Mouse (Mus musculus) right cerebral cortex, postnatal 25 days (tissue): Measurements from ENCODE around the gene Hrasls5.

Source experiments
- DNase-seq: peaks from one replicate; pipeline ENCODE4 v3.0.0; 2022

Gene Hrasls5

GRCm38 (mm10) chr19:7611942-7612757 is at the start of gene Hrasls5:
Hrasls5 (plus strand) TSS chr19:7612541.
- peak; percentile 73 for DNase-seq

GRCm38 (mm10) chr19:7562601-7563129 is 49.7 kb upstream of the Hrasls5 start:
- no peak for DNase-seq

GRCm38 (mm10) chr19:7563676-7564075 is 48.7 kb upstream of the Hrasls5 start:
- DNase-seq, result no peak

- DNase-seq, result no peak
Observed at GRCm38 (mm10) chr19:7564457-7564856, 47.9 kb upstream of the Hrasls5 start.

- DNase-seq, result peak; percentile 23
Observed at GRCm38 (mm10) chr19:7566826-7567225, 45.5 kb upstream of the Hrasls5 start.

- DNase-seq, result no peak
Observed at GRCm38 (mm10) chr19:7568364-7568763, 44.0 kb upstream of the Hrasls5 start.

GRCm38 (mm10) chr19:7569650-7570049 is 42.7 kb upstream of the Hrasls5 start:
- DNase-seq, result no peak

- no peak for DNase-seq
Observed at GRCm38 (mm10) chr19:7576180-7576579, 36.2 kb upstream of the Hrasls5 start.

GRCm38 (mm10) chr19:7577710-7578109 is 34.6 kb upstream of the Hrasls5 start:
- no peak for DNase-seq

- DNase-seq, result no peak
Observed at GRCm38 (mm10) chr19:7581042-7581441, 31.3 kb upstream of the Hrasls5 start.

GRCm38 (mm10) chr19:7583101-7583500 is 29.2 kb upstream of the Hrasls5 start:
- DNase-seq, result no peak

GRCm38 (mm10) chr19:7583599-7583998 is 28.7 kb upstream of the Hrasls5 start:
- no peak for DNase-seq

- DNase-seq, result no peak
Observed at GRCm38 (mm10) chr19:7585279-7585678, 27.1 kb upstream of the Hrasls5 start.

GRCm38 (mm10) chr19:7585764-7586163 is 26.6 kb upstream of the Hrasls5 start:
- DNase-seq, result no peak

GRCm38 (mm10) chr19:7590795-7591194 is 21.5 kb upstream of the Hrasls5 start:
- no peak for DNase-seq

GRCm38 (mm10) chr19:7592018-7592417 is 20.3 kb upstream of the Hrasls5 start:
- no peak for DNase-seq

- DNase-seq, result no peak
Observed at GRCm38 (mm10) chr19:7595534-7595933, 16.8 kb upstream of the Hrasls5 start.

GRCm38 (mm10) chr19:7598481-7598880 is 13.9 kb upstream of the Hrasls5 start:
- no peak for DNase-seq

- DNase-seq, result no peak
Observed at GRCm38 (mm10) chr19:7601551-7601950, 10.8 kb upstream of the Hrasls5 start.

- DNase-seq, result no peak
Observed at GRCm38 (mm10) chr19:7604107-7604506, 8.2 kb upstream of the Hrasls5 start.

GRCm38 (mm10) chr19:7605013-7605412 is 7.3 kb upstream of the Hrasls5 start:
- no peak for DNase-seq

- DNase-seq, result peak; percentile 35
Observed at GRCm38 (mm10) chr19:7605930-7606783, 6.2 kb upstream of the Hrasls5 start.
